ENCODE assay signal across 32 mouse cellular contexts in the genomic region with DNA sequence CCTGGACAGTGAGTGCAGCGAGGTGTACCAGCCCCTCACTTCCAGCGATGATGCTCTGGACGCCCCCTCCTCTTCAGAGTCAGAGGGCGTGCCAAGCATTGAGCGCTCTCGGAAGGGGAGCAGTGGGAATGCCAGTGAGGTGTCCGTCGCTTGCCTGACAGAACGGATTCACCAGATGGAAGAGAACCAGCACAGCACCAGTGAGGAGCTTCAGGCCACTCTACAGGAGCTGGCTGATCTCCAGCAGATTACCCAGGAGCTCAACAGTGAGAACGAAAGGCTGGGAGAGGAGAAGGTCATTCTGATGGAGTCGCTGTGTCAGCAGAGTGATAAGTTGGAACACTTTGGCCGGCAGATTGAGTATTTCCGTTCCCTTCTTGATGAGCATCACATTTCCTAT. TPM values are rescaled to one million over a fixed set of nuclear protein-coding genes. Genes with fewer than 3 reads are reported as not detected.
DNase-seq lines count a peak whose midpoint lies in the region; ATAC-seq and TF ChIP-seq lines count a peak whose summit lies in the region.
"Had no signal": no experiment of that assay in that cellular context is flagged by ENCODE, and none has a peak within 500 bp of the region (broad histone marks: within the 10 kb centered on the region; RNA-seq: fewer than 3 reads in every experiment).

No protein-coding gene starts in this region.

- ATAC-seq in midbrain, embryonic 11.5 days (ENCODE audit: low FRiP score) = no peak
- ATAC-seq in midbrain, embryonic 15.5 days (replicated peaks) = no peak
- peak; percentile 84 for ATAC-seq in cerebellum, adult (ENCODE audit: insufficient number of reproducible peaks, low FRiP score, low TSS enrichment)
- ATAC-seq in kidney, embryonic 16.5 days (ENCODE audit: low FRiP score, low TSS enrichment) = no peak
- ATAC-seq: forebrain, embryonic 15.5 days; inflammation-experienced regulatory T-cells, adult 6 months; midbrain, embryonic 16.5 days had no signal

- H3K4me2 ChIP-seq in midbrain, embryonic 11.5 days = no peak overlapping the region
- no peak overlapping the region for H3K4me2 ChIP-seq in midbrain, embryonic 15.5 days
- no peak overlapping the region for H3K4me2 ChIP-seq in kidney, embryonic 16.5 days (replicated peaks; ENCODE audit: low read depth, low read length)
- H3K4me2 ChIP-seq: embryonic facial prominence, embryonic 13.5 days; forebrain, embryonic 15.5 days; heart, embryonic 12.5 days; hindbrain, embryonic 13.5 days; liver, embryonic 15.5 days; lung, embryonic 15.5 days had no signal

- peaks cover 19% of the 10 kb centered on the region; the same call in 1 of the 2 replicates for H3K36me3 ChIP-seq in midbrain, embryonic 11.5 days (ENCODE audit: control insufficient read depth, insufficient read depth, low read length)
- H3K36me3 ChIP-seq in midbrain, embryonic 15.5 days (replicated peaks) = peaks cover 28% of the 10 kb centered on the region; the same call in 1 of the 2 replicates
- H3K36me3 ChIP-seq in kidney, embryonic 16.5 days (ENCODE audit: insufficient read depth, low read length) = peaks cover 57% of the 10 kb centered on the region

- no peaks in the 10 kb centered on the region for H3K27me3 ChIP-seq in midbrain, embryonic 11.5 days (ENCODE audit: control insufficient read depth, insufficient read depth, low read length)
- H3K27me3 ChIP-seq in midbrain, embryonic 15.5 days (replicated peaks) = no peaks in the 10 kb centered on the region
- no peaks in the 10 kb centered on the region for H3K27me3 ChIP-seq in cerebellum, adult 2 months (ENCODE audit: control insufficient read depth, insufficient read depth, low read length)
- no peaks in the 10 kb centered on the region for H3K27me3 ChIP-seq in kidney, embryonic 16.5 days (ENCODE audit: insufficient read depth, low read length)
- H3K27me3 ChIP-seq: CH12.LX; embryonic facial prominence, embryonic 13.5 days; forebrain, embryonic 15.5 days; heart, embryonic 12.5 days; hindbrain, embryonic 13.5 days; liver, embryonic 15.5 days; lung, embryonic 15.5 days; megakaryocyte, embryonic 14.5 days had no signal

- no peaks in the 10 kb centered on the region for H3K9me3 ChIP-seq in midbrain, embryonic 11.5 days (ENCODE audit: control insufficient read depth, low read length)
- H3K9me3 ChIP-seq in midbrain, embryonic 15.5 days = no peaks in the 10 kb centered on the region
- no peaks in the 10 kb centered on the region for H3K9me3 ChIP-seq in kidney, embryonic 16.5 days (ENCODE audit: low read length)
- H3K9me3 ChIP-seq: embryonic facial prominence, embryonic 13.5 days; forebrain, embryonic 15.5 days; G1E; heart, embryonic 12.5 days; hindbrain, embryonic 13.5 days; limb, embryonic 10.5 days; liver, embryonic 15.5 days; lung, embryonic 15.5 days; megakaryocyte, embryonic 14.5 days had no signal

- 93% methylated on average over 13 of the region's 13 CpGs for WGBS in midbrain, embryonic 11.5 days
- 90% methylated on average over 13 of the region's 13 CpGs for WGBS in midbrain, embryonic 15.5 days
- 10% methylated on average over 13 of the region's 13 CpGs for WGBS in cerebellum, adult 2 months
- 89% methylated on average over 13 of the region's 13 CpGs for WGBS in kidney, embryonic 16.5 days

- H3K4me3 ChIP-seq in midbrain, embryonic 11.5 days (ENCODE audit: low read depth, low read length) = no peak overlapping the region
- H3K4me3 ChIP-seq in midbrain, embryonic 15.5 days = no peak overlapping the region
- peak overlapping the region; percentile 3 for H3K4me3 ChIP-seq in cerebellum, adult 2 months (replicated peaks; ENCODE audit: insufficient read depth, low read depth, low read length)
- no peak overlapping the region for H3K4me3 ChIP-seq in kidney, embryonic 16.5 days (ENCODE audit: low read length)
- H3K4me3 ChIP-seq: embryonic facial prominence, embryonic 13.5 days; forebrain, embryonic 15.5 days; heart, embryonic 12.5 days; hindbrain, embryonic 13.5 days; limb, embryonic 10.5 days; liver, embryonic 15.5 days; lung, embryonic 15.5 days; megakaryocyte, embryonic 14.5 days had no signal

- no peak for TF ChIP-seq CTCF in cerebellum, adult 2 months (IDR thresholded peaks at IDR 0.05; ENCODE audit: borderline replicate concordance, insufficient read depth, low read depth, low read length)

- DNase-seq in midbrain, embryonic 11.5 days (ENCODE audit: low spot score, missing footprints) = peak; percentile 23
- DNase-seq in cerebellum, adult 2 months = peak; percentile 81 to 90
- DNase-seq in cerebellum, postnatal 25 days = peak; percentile 86 to 89
- no peak for DNase-seq in right cerebral cortex, adult 18-20 months
- DNase-seq: adrenal gland, postnatal 10 days; B cell, adult 2 months; embryo, embryonic 11 days; gastrocnemius, postnatal 10 days; heart, postnatal 14 days; kidney, adult 18-20 months; layer of hippocampus, adult 9-11 months; liver; lung, postnatal 36 days; right cerebral cortex, postnatal 14 days; spleen, adult 18-20 months; thymus, postnatal 25 days had no signal

- H3K9ac ChIP-seq in midbrain, embryonic 11.5 days (ENCODE audit: low read length) = no peak overlapping the region
- no peak overlapping the region for H3K9ac ChIP-seq in midbrain, embryonic 15.5 days
- no peak overlapping the region for H3K9ac ChIP-seq in kidney, embryonic 16.5 days (replicated peaks; ENCODE audit: low read length)
- H3K9ac ChIP-seq: embryonic facial prominence, embryonic 13.5 days; forebrain, embryonic 15.5 days; heart, embryonic 12.5 days; hindbrain, embryonic 13.5 days; liver, embryonic 15.5 days; lung, embryonic 15.5 days had no signal

- TF ChIP-seq POLR2A in cerebellum, adult 2 months (IDR thresholded peaks at IDR 0.05; ENCODE audit: borderline replicate concordance, insufficient read depth, low read length) = no peak

- no peak overlapping the region for H3K27ac ChIP-seq in midbrain, embryonic 11.5 days (ENCODE audit: low read depth, low read length)
- H3K27ac ChIP-seq in midbrain, embryonic 15.5 days = no peak overlapping the region
- H3K27ac ChIP-seq in cerebellum, adult 2 months (ENCODE audit: insufficient read depth, low read length) = peak overlapping the region; percentile 36
- H3K27ac ChIP-seq in kidney, embryonic 16.5 days (ENCODE audit: low read length) = no peak overlapping the region
- H3K27ac ChIP-seq: embryonic facial prominence, embryonic 13.5 days; forebrain, embryonic 15.5 days; hindbrain, embryonic 13.5 days; kidney, postnatal 0 days; limb, embryonic 10.5 days; liver, embryonic 15.5 days; lung, embryonic 15.5 days had no signal

- no peaks in the 10 kb centered on the region for H3K4me1 ChIP-seq in midbrain, embryonic 11.5 days (ENCODE audit: control insufficient read depth, insufficient read depth, low read length)
- H3K4me1 ChIP-seq in midbrain, embryonic 15.5 days = no peaks in the 10 kb centered on the region
- H3K4me1 ChIP-seq in cerebellum, adult 2 months (ENCODE audit: control insufficient read depth, insufficient read depth, low read length) = peaks cover 21% of the 10 kb centered on the region
- H3K4me1 ChIP-seq in kidney, embryonic 16.5 days (ENCODE audit: insufficient read depth, low read length) = no peaks in the 10 kb centered on the region
- H3K4me1 ChIP-seq: embryonic facial prominence, embryonic 13.5 days; forebrain, embryonic 15.5 days; hindbrain, embryonic 13.5 days; limb, embryonic 10.5 days; liver, embryonic 15.5 days; lung, embryonic 15.5 days had no signal

RNA-seq across cellular contexts. Expression of a gene that starts 33.9 kb away (rescaled TPM):
- 22.8 and 23.2 TPM in 2 replicates for polyA plus RNA-seq in midbrain, embryonic 11.5 days (2014; fragmentation: Nextera tagmentation; extraction: Ambion mirVana)
- 34.6 and 37.2 TPM in 2 replicates for polyA plus RNA-seq in midbrain, embryonic 15.5 days (2015; fragmentation: Nextera tagmentation; extraction: Ambion mirVana)
- polyA plus RNA-seq in cerebellum, adult 2 months (2012; rRNA removed) = 34.1 and 34.9 TPM in 2 replicates
- polyA plus RNA-seq in kidney, embryonic 16.5 days (2015; fragmentation: Nextera tagmentation; extraction: Ambion mirVana) = 33.2 and 33.4 TPM in 2 replicates
